Mouse (Mus musculus) megakaryocyte progenitor cell, adult 5-6 weeks (primary cell): ENCODE measurements at regions not wholly inside any gene's neighbourhood (a gene's known extent, or its start where the extent isn't known, plus 50 kb on each side); places are given as distances from the start of the nearest gene placed in this dataset.
"Not testable (repeated sequence)": the region's sequence is repeated elsewhere in the genome, so short reads cannot be mapped to it uniquely, and the experiment has no call there.

Source experiments
- ATAC-seq: replicated peaks from 2 replicates; pipeline ENCODE4 v1.8.0; 2016; ENCODE audit warnings: mild to moderate bottlenecking, moderate TSS enrichment, inconsistent platforms; ENCODE audit not compliant: poor library complexity

- no peak for ATAC-seq
These were observed 67.2 kb downstream of the Qdpr start for GRCm38 (mm10) chr5:45382804-45383203.

- ATAC-seq, result no peak
These were observed 71.5 kb downstream of the Qdpr start for GRCm38 (mm10) chr5:45378486-45378885.

- peak; percentile 95 for ATAC-seq
These were observed 77.0 kb downstream of the Qdpr start for GRCm38 (mm10) chr5:45373069-45373468.

GRCm38 (mm10) chr5:45368451-45368850 lies 81.6 kb downstream of the Qdpr start:
- no peak for ATAC-seq

- no peak for ATAC-seq
These were observed 89.8 kb downstream of the Qdpr start for GRCm38 (mm10) chr5:45360189-45360588.

GRCm38 (mm10) chr5:45340411-45340810 lies 109.6 kb downstream of the Qdpr start:
- ATAC-seq, result peak; percentile 85

GRCm38 (mm10) chr5:45336801-45337200 lies 113.2 kb downstream of the Qdpr start:
- no peak for ATAC-seq

- ATAC-seq, result not testable (repeated sequence)
These were observed 125.6 kb downstream of the Qdpr start for GRCm38 (mm10) chr5:45324468-45324867.

- peak; percentile 96 for ATAC-seq
These were observed 126.5 kb downstream of the Qdpr start for GRCm38 (mm10) chr5:45323500-45323899.

GRCm38 (mm10) chr5:45318026-45318425 lies 132.0 kb downstream of the Qdpr start:
- ATAC-seq, result no peak

GRCm38 (mm10) chr5:45301120-45301519 lies 148.9 kb downstream of the Qdpr start:
- no peak for ATAC-seq

GRCm38 (mm10) chr5:45298872-45299271 lies 151.2 kb downstream of the Qdpr start:
- ATAC-seq, result 0 out of 2 replicates have a peak, but pooled peaks have one; percentile 48

GRCm38 (mm10) chr5:45295134-45295533 lies 154.9 kb downstream of the Qdpr start:
- 0 out of 2 replicates have a peak, but pooled peaks have one; percentile 18 for ATAC-seq

- peak; percentile 54 for ATAC-seq
These were observed 157.0 kb downstream of the Qdpr start for GRCm38 (mm10) chr5:45292833-45293546.

- peak; percentile 94 for ATAC-seq
These were observed 157.7 kb downstream of the Qdpr start for GRCm38 (mm10) chr5:45292383-45292782.

- ATAC-seq, result no peak
These were observed 158.3 kb downstream of the Qdpr start for GRCm38 (mm10) chr5:45291752-45292151.

- peak; percentile 49 for ATAC-seq
These were observed 158.8 kb downstream of the Qdpr start for GRCm38 (mm10) chr5:45291276-45291675.

GRCm38 (mm10) chr5:45286454-45286853 lies 163.6 kb downstream of the Qdpr start:
- ATAC-seq, result no peak

GRCm38 (mm10) chr5:45284680-45285079 lies 165.4 kb downstream of the Qdpr start:
- ATAC-seq, result no peak

- no peak for ATAC-seq
These were observed 166.1 kb downstream of the Qdpr start for GRCm38 (mm10) chr5:45283908-45284415.

GRCm38 (mm10) chr5:45282207-45282930 lies 167.7 kb downstream of the Qdpr start:
- ATAC-seq, result no peak

- ATAC-seq, result peak; percentile 97
These were observed 171.5 kb downstream of the Qdpr start for GRCm38 (mm10) chr5:45278571-45278970.
